Mouse (Mus musculus) liver, embryonic 14.5 days (tissue): Measurements from ENCODE around the gene Sc5d.

ENCODE experiments used
- CTCF ChIP-seq: IDR thresholded peaks from 2 replicates; pipeline ENCODE4 v1.5.1; 2016; ENCODE audit warnings: antibody characterized with exemption, low read depth, control low read depth
- EP300 ChIP-seq: IDR thresholded peaks from 2 replicates; pipeline ENCODE4 v1.6.1; 2016; ENCODE audit warnings: antibody characterized with exemption, low read depth

DNA sequence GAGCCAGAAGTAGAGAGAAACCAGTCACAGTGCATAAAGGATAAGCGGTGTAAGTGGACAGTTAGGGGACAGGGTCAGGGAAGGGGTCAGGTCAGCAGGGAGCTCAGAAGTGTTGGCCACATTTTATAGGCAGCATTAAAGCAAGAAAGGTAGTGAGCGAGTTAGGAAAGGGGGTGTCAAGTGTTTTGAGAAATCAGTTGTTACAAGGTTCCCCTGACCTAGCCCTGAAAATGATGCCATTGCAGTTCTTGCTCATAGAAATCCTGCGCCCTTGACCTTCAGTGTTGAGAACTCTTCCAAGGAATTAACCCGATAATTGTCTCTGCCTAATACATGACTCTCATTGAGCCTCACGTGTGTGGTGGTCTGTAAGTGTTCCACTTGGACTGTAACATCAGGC, 6.0 kb upstream of the Sc5d start:
- TF ChIP-seq CTCF (no peak), EP300 (no peak)
